Mouse (Mus musculus) large intestine, adult 2 months (tissue): Measurements from ENCODE around the gene Kctd17. TPM values are rescaled to one million over a fixed set of nuclear protein-coding genes. Genes with fewer than 3 reads are reported as not detected.

Experiments used
- DNase-seq: peaks from one replicate; pipeline ENCODE4 v3.0.0-alpha.2; 2012; ENCODE audit warnings: low read depth, low spot score
- WGBS: fragments of 180-500 bp; shearing (Covaris S2); methylation state at CpG from one replicate; pipeline ENCODE4 v1.1.7; 2018; 5-methylcytosine and 5-hydroxymethylcytosine counted together
- polyA plus RNA-seq: library from polyadenylated mRNA; depleted of rRNA; stranded (reverse); fragments of >200 nt; gene quantifications from 2 replicates; pipeline ENCODE4 v1.2.3, GENCODE M21; 2012; rRNA removed

Kctd17 gene
- polyA plus RNA-seq, 1 experiment = 30.7 TPM

- DNase-seq = no peak
- 19% methylated on average over 3 of the region's 3 CpGs for WGBS
Observed at GRCm38 (mm10) chr15:78475604-78476031, 47.3 kb downstream of the Kctd17 start.

DNA sequence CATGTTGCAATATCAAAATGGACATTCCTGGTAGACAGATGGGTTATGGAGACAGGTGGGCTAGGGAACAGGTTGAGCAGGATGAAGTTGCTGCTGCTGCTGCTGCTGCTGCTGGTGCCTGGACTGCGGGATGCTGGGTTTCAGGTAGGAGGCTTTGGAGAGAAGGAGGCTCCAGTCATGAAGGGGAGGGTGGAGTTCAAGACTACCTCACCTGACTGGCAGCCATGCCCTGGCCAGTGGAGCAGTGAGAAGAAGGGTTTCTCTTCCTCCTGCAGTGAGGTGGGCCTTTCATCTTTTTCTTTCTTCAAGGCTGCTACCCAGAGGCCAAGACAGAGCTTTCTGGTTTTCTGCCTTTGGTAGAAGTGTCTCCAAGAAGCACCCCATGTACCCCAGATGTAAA is 48.5 kb downstream of the Kctd17 start:
- no peak for DNase-seq
- 92% methylated on average over 1 of the region's 1 CpGs for WGBS

DNA sequence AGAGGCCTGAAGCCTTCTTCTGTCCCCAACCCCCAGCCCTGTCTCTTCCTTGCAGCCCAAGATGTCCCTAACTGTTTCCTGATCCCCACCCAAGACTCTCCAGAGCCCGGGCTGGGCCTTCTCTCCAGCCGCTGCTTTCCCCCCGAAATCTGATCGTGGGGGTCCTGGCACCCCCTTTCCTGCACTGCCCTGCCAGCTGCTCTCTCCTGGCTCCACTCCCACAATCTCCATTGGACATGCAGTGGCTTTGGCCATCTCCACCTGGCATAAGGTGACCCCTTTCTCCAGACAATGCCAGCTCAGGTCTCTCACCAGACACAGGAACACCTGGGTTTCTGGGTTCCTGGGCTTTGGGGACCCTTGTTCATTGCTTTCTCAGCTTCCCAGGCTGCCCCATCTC is 49.7 kb downstream of the Kctd17 start:
- WGBS = 85% methylated on average over 4 of the region's 4 CpGs
- no peak for DNase-seq

- DNase-seq = no peak
- 60% methylated on average over 5 of the region's 5 CpGs for WGBS
Observed at GRCm38 (mm10) chr15:78479470-78479869, 51.1 kb downstream of the Kctd17 start.

GRCm38 (mm10) chr15:78480111-78480510 is 51.7 kb downstream of the Kctd17 start:
- WGBS = 74% methylated on average over 7 of the region's 7 CpGs
- no peak for DNase-seq

DNA sequence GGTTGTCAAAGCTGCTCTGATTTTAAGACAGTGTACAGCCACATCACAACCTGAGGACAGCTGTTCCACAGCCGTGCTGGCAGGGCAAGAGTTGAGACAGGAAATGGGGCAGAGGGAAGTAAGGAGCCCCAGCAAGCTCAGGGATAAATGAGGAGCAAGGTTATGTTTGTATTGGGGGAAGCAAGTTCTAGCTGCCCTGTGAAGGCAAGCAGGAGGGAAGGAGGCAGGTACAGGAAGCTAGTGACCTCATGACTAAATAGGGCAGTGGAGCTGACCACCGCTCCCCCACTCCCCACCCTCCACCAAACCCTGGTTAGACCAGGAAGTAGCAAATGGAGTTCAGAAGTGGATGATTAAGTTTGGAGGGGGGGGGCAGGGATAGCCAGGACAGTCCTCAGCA is 52.6 kb downstream of the Kctd17 start:
- DNase-seq = no peak
- WGBS = 26% methylated on average over 2 of the region's 2 CpGs

DNA sequence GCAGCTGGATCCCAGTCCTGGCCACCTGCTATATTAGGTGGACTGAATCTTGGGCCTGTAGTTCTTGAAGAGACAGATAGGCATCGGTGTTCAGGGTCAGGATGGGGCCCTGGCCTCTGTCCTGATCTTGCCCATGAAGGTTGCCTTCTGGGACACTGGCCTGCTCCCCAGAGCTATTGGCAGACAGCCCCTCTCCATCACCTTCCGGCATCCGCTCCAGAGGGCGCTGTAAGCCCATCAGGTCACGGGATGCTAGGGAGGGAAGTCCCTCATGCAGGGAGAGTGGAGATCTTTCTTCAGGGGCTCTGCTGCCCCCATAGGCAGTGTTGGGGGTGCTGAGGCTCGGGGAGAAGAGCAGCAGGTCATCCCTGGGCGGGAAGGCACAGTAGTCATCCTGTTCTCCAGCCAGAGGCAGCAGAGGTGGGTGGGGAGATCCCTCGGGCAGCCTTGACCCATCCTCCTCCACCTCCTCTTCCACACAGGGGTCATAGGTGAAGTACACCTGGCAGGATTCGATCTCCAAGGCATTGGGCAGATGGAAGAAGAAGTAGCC is 53.2 kb downstream of the Kctd17 start:
- DNase-seq = no peak
- 64% methylated on average over 9 of the region's 9 CpGs for WGBS

GRCm38 (mm10) chr15:78482518-78482917 is 54.2 kb downstream of the Kctd17 start:
- WGBS = 61% methylated on average over 3 of the region's 3 CpGs
- no peak for DNase-seq

- WGBS = 76% methylated on average over 4 of the region's 4 CpGs
- DNase-seq = no peak
Observed at GRCm38 (mm10) chr15:78483311-78483710, 54.9 kb downstream of the Kctd17 start.

DNA sequence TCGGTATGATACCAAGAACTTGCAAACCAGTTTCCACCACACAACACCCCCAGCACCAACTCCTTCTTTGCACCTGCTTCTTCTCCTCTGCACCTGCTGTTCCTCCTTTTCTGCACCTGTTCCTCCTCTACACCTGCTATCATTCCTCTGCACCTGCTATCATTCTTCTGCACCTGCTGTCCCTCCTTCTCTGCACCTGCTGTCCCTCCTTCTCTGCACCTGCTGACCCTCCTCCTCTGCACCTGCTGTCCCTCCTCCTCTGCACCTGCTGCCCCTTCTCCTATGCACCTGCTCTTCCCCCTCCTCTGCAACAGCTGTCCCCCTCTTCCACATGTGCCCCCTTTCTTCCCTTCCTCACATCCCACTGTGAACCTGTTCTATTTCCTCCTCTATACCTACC is 58.2 kb downstream of the Kctd17 start:
- 90% methylated on average over 1 of the region's 1 CpGs for WGBS
- DNase-seq = no peak

DNA sequence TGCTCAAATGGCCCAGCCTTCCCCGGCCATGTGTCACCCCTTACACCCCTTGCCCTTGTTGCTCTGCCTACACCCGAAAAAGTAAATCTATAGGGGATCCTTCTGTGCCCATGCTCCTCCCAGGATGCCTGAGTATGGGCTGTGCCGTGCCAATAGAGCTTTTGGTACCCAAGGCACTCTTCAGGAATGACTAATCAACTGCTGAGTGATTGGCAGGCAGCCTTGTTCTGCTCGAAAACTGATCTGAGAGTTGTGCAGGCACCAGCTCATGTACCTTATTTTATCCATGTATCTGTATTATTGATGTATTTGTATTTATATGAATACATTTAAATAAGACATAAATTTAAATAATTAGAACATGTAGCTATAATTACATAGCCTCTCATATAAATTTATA is 58.7 kb downstream of the Kctd17 start:
- DNase-seq = no peak
- WGBS = 70% methylated on average over 4 of the region's 4 CpGs

Other genes starting within 250 kb of the Kctd17 start
- gene Pvalb, start 222.2 kb upstream of the Kctd17 start, polyA plus RNA-seq = 1.3 TPM in 1 of 2 replicates, not detected in the other
- 20.4 and 22.8 TPM in 2 replicates for gene Ncf4, start 183.8 kb upstream of the Kctd17 start, polyA plus RNA-seq
- gene Csf2rb2, start 122.8 kb upstream of the Kctd17 start, polyA plus RNA-seq = 3.1 and 4.7 TPM in 2 replicates
- 7.4 and 11.8 TPM in 2 replicates for gene Csf2rb, start 102.8 kb upstream of the Kctd17 start, polyA plus RNA-seq
- gene Tex33, start 32.7 kb upstream of the Kctd17 start, polyA plus RNA-seq = not detected in 2 replicates
- gene Tst, start 22.7 kb upstream of the Kctd17 start, polyA plus RNA-seq = 19.9 and 39.4 TPM in 2 replicates
- gene Mpst, start 22.1 kb upstream of the Kctd17 start, polyA plus RNA-seq = 92.9 and 135 TPM in 2 replicates
- 0.05 and 0.20 TPM in 2 replicates for gene Tmprss6, start 40.1 kb downstream of the Kctd17 start, polyA plus RNA-seq
- 9.6 and 12.4 TPM in 2 replicates for gene Il2rb, start 66.7 kb downstream of the Kctd17 start, polyA plus RNA-seq
- 12.7 and 13.4 TPM in 2 replicates for gene C1qtnf6, start 102.9 kb downstream of the Kctd17 start, polyA plus RNA-seq
- 0.51 and 0.82 TPM in 2 replicates for gene Sstr3, start 116.1 kb downstream of the Kctd17 start, polyA plus RNA-seq
- 137 and 139 TPM in 2 replicates for gene Rac2, start 144.2 kb downstream of the Kctd17 start, polyA plus RNA-seq
- 13.0 and 16.3 TPM in 2 replicates for gene Cyth4, start 168.5 kb downstream of the Kctd17 start, polyA plus RNA-seq